Mouse (Mus musculus) G1E (cell line): ENCODE measurements around the gene Cep41. TPM values are rescaled to one million over a fixed set of nuclear protein-coding genes. Genes with fewer than 3 reads are reported as not detected.

Experiments
- ATAC-seq: 2 replicates; pipeline ENCODE4 v1.8.0; 2016; ENCODE audit warnings: mild to moderate bottlenecking; ENCODE audit not compliant: insufficient number of reproducible peaks, poor library complexity, low FRiP score, severe bottlenecking; ENCODE audit errors: extremely low read depth
- DNase-seq: peaks from one replicate; pipeline ENCODE4 v3.0.0; 2012; ENCODE audit warnings: low spot score
- H3K27me3 ChIP-seq: 2 replicates; pipeline ENCODE4 v1.6.1; 2012; ENCODE audit warnings: mild to moderate bottlenecking, low read length, inconsistent platforms; ENCODE audit not compliant: insufficient read depth
- H3K36me3 ChIP-seq: replicated peaks from 2 replicates; pipeline ENCODE3; 2012; ENCODE audit warnings: mild to moderate bottlenecking, inconsistent platforms
- H3K4me1 ChIP-seq: 2 replicates; pipeline ENCODE4 v1.6.1; 2012; ENCODE audit warnings: low read depth, low read length, inconsistent platforms, mixed read lengths; ENCODE audit not compliant: insufficient read depth
- H3K4me3 ChIP-seq: 2 replicates; pipeline ENCODE4 v1.5.1; 2012; ENCODE audit warnings: low read depth, mild to moderate bottlenecking, inconsistent platforms, low read length, moderate library complexity, mixed read lengths
- H3K9me3 ChIP-seq: replicated peaks from 2 replicates; pipeline ENCODE4 v1.6.1; 2012; ENCODE audit warnings: inconsistent platforms
- CTCF ChIP-seq: IDR thresholded peaks from 2 replicates; pipeline ENCODE4 v1.5.1; 2012; ENCODE audit warnings: low read depth, low read length, inconsistent platforms, mixed read lengths
- GATA1 ChIP-seq: IDR thresholded peaks from 2 replicates; pipeline ENCODE4 v1.6.1; 2012; ENCODE audit warnings: borderline replicate concordance, low read length, inconsistent platforms, mixed read lengths
- GATA2 ChIP-seq: IDR thresholded peaks from 2 replicates; pipeline ENCODE4 v1.6.1; 2012; ENCODE audit warnings: low read depth, low read length, inconsistent platforms, borderline replicate concordance
- POLR2AphosphoS5 ChIP-seq: IDR thresholded peaks from 2 replicates; pipeline ENCODE4 v1.6.1; 2012; ENCODE audit warnings: low read depth, low read length, inconsistent platforms; ENCODE audit not compliant: insufficient replicate concordance
- TAL1 ChIP-seq: conservative IDR thresholded peaks from 2 replicates; pipeline ENCODE4 v1.6.1; 2012; ENCODE audit warnings: low read depth, low read length, inconsistent platforms, mixed read lengths
- polyA plus RNA-seq: library from polyadenylated mRNA; stranded (reverse); fragments of >175 nt; gene quantifications from 2 replicates; pipeline ENCODE4 v1.2.3, GENCODE M21; 2012
- total RNA-seq, 2 experiments: library from RNA; stranded (forward) in 1 of 2; stranded (reverse) in 1 of 2; fragments of 200-1000 nt in 1 of 2; fragments of >200 nt in 1 of 2; fragmentation: Nextera tagmentation in 1 of 2; gene quantifications; 2 replicates each; pipeline ENCODE4 v1.2.3; 2014 to 2017

The Cep41 gene
- total and polyA plus RNA-seq, 3 experiments, result 14.6 to 32.6 (median 28.3) TPM

DNA sequence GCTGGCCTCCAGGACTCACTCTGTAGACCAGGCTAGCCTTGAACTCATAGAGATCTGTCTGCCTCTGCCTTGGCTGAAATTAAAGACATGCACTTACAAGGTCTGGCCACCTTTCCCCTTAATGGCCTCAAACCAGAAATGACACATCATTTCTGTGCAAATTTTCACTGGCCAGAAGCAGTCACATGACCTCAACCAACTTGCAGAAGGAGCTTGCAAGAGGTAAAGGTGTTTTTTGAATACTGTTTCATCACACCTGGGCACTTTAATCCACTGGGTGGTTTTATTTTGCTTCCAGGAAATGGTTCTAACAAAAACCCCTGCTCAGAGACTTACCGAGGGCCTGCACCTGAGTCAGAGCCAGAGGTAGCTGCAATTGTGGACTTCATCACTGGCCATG is 63.6 kb downstream of the Cep41 start:
- no peaks in the 10 kb centered on the region for H3K9me3 ChIP-seq
- peaks cover 23% of the 10 kb centered on the region for H3K27me3 ChIP-seq
- no peaks in the 10 kb centered on the region for H3K36me3 ChIP-seq
- no peak for TF ChIP-seq GATA2
- H3K4me1 ChIP-seq, result peaks cover 6% of the 10 kb centered on the region; the same call in 1 of the 2 replicates
- H3K4me3 ChIP-seq, result no peak overlapping the region
- ATAC-seq (no peak), DNase-seq (no peak)

DNA sequence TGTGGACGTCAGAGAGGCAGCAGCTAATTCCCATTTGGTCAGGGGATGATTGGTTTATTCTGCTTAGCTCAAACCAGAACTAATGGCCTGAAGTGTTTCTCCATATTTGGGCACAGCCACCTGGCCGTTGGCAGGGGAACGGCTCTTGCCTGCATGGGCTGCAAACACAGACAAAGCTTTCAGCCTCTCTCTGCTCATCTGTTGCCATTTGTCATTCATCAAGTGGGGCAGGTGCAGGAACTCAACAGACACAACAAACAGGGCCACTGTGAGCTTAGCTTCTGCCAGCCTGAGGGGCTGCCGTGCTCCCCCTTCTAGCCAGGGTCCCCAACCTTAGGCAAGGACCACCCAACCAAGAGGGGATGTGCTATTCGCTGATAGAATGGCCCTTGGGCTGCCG is 65.4 kb downstream of the Cep41 start:
- no peak for DNase-seq
- H3K4me1 ChIP-seq, result peaks cover 6% of the 10 kb centered on the region; the same call in 1 of the 2 replicates
- TF ChIP-seq POLR2AphosphoS5 (no peak), TAL1 (no peak), GATA2 (no peak), CTCF (no peak)
- no peak overlapping the region for H3K4me3 ChIP-seq
- no peaks in the 10 kb centered on the region for H3K36me3 ChIP-seq
- H3K9me3 ChIP-seq, result no peaks in the 10 kb centered on the region
- H3K27me3 ChIP-seq, result peaks cover 20% of the 10 kb centered on the region
- ATAC-seq, result no peak

DNA sequence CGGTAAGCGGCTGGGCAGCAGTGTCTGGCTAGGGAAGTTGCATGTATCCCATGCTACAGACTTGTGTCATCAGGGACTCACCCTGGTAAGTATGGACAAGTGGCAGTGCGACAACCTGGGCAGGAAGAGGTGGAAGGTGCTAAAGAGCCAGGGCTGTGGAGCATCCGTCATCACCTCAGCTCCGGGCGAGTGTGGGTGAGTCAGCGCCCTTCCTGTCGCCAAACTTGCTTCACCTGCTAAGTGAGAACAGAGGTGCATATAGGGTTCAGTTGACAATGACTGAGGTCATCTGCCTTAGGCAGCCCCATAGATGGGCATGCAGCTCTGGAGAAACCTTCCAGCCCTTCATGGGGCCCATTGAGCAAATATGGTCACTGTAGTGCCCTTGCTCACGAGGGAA is 68.8 kb downstream of the Cep41 start:
- Histone ChIP-seq H3K36me3 (no peaks in the 10 kb centered on the region), H3K4me1 (peaks cover 5% of the 10 kb centered on the region; the same call in 1 of the 2 replicates), H3K27me3 (peaks cover 22% of the 10 kb centered on the region), H3K4me3 (no peak overlapping the region), H3K9me3 (no peaks in the 10 kb centered on the region)
- no peak for ATAC-seq
- TF ChIP-seq TAL1 (no peak), GATA1 (no peak), CTCF (no peak), POLR2AphosphoS5 (no peak), GATA2 (no peak)
- DNase-seq, result no peak

GRCm38 (mm10) chr6:30621986-30622389 is 71.6 kb downstream of the Cep41 start:
- no peak for ATAC-seq
- Histone ChIP-seq H3K36me3 (no peaks in the 10 kb centered on the region), H3K27me3 (peaks cover 31% of the 10 kb centered on the region), H3K9me3 (no peaks in the 10 kb centered on the region), H3K4me3 (no peak overlapping the region), H3K4me1 (peaks cover 1% of the 10 kb centered on the region; the same call in 1 of the 2 replicates)
- no peak for DNase-seq
- TF ChIP-seq GATA1 (no peak), GATA2 (no peak), POLR2AphosphoS5 (no peak), CTCF (no peak), TAL1 (no peak)

- Histone ChIP-seq H3K27me3 (peaks cover 33% of the 10 kb centered on the region), H3K9me3 (no peaks in the 10 kb centered on the region), H3K4me3 (no peak overlapping the region), H3K36me3 (no peaks in the 10 kb centered on the region), H3K4me1 (peaks cover 2% of the 10 kb centered on the region; the same call in 1 of the 2 replicates)
- no peak for DNase-seq
- TF ChIP-seq GATA2 (no peak), CTCF (no peak), GATA1 (no peak), TAL1 (no peak), POLR2AphosphoS5 (no peak)
- ATAC-seq, result no peak
Measured at GRCm38 (mm10) chr6:30620994-30621393, 72.6 kb downstream of the Cep41 start.

GRCm38 (mm10) chr6:30620591-30620990 is 73.0 kb downstream of the Cep41 start:
- DNase-seq (no peak), ATAC-seq (no peak)
- Histone ChIP-seq H3K4me3 (no peak overlapping the region), H3K4me1 (peaks cover 2% of the 10 kb centered on the region; the same call in 1 of the 2 replicates), H3K27me3 (peaks cover 36% of the 10 kb centered on the region), H3K9me3 (no peaks in the 10 kb centered on the region), H3K36me3 (no peaks in the 10 kb centered on the region)
- TF ChIP-seq CTCF (no peak), TAL1 (no peak), POLR2AphosphoS5 (no peak), GATA2 (no peak), GATA1 (no peak)

- Histone ChIP-seq H3K4me3 (no peak overlapping the region), H3K36me3 (no peaks in the 10 kb centered on the region), H3K4me1 (peaks cover 2% of the 10 kb centered on the region; the same call in 1 of the 2 replicates), H3K9me3 (no peaks in the 10 kb centered on the region), H3K27me3 (peaks cover 35% of the 10 kb centered on the region)
- no peak for TF ChIP-seq CTCF
- DNase-seq (no peak), ATAC-seq (no peak)
Measured at GRCm38 (mm10) chr6:30619606-30620005, 73.9 kb downstream of the Cep41 start.
